ENCODE assay signal across 20 mouse cellular contexts in the genomic region with DNA sequence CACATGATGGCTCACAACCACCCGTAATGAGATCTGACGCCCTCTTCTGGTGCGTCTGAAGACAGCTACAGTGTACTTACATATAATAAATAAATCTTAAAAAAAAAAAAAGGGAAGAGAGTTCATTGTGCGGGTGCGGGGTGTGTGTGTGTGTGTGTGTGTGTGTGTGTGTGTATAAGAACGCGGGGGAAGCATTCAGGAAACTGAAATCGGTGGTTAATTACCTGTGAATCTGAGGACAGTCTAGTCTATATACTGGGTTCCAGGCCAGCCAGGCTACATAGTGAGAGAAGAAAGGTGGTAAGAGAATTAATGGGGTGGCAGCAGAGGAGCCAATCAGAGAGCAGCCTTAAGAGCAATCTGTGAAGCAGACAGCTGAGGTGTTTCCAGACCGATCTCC. TPM values are rescaled to one million over a fixed set of nuclear protein-coding genes. Genes with fewer than 3 reads are reported as not detected.
A peak's percentile ranks its signal among the peaks of the same experiment; 100 is the strongest.
DNase-seq lines count a peak whose midpoint lies in the region; ATAC-seq and TF ChIP-seq lines count a peak whose summit lies in the region.
"Not testable (repeated sequence)": the region's sequence is repeated elsewhere in the genome, so short reads cannot be mapped to it uniquely, and the experiment has no call there.
"Had no signal": no experiment of that assay in that cellular context is flagged by ENCODE, and none has a peak within 500 bp of the region (broad histone marks: within the 10 kb centered on the region; RNA-seq: fewer than 3 reads in every experiment).

No protein-coding gene starts in this region.

- not testable (repeated sequence) for H3K9ac ChIP-seq in MEL (ENCODE audit: control insufficient read depth, low read depth, low read length, poor library complexity, severe bottlenecking); forebrain, embryonic 13.5 days; intestine, postnatal 0 days (ENCODE audit: low read depth, low read length); liver, embryonic 16.5 days (ENCODE audit: low read depth, low read length); stomach, postnatal 0 days (ENCODE audit: low read length)
- H3K9ac ChIP-seq in heart, embryonic 14.5 days (ENCODE audit: low read length): 0 out of 2 replicates have a peak overlapping the region, but pooled peaks have one; percentile 31

- not testable (repeated sequence) for H3K79me2 ChIP-seq in MEL (ENCODE audit: control insufficient read depth, insufficient read depth, low read length, poor library complexity)
- H3K79me2 ChIP-seq in myocyte (ENCODE audit: control insufficient read depth, insufficient read depth): peaks cover 12% of the 10 kb centered on the region

- H3K9me3 ChIP-seq in MEL (replicated peaks; ENCODE audit: insufficient read depth, low read length); forebrain, embryonic 13.5 days (replicated peaks); heart, embryonic 14.5 days (ENCODE audit: control insufficient read depth, low read length); intestine, postnatal 0 days (ENCODE audit: control insufficient read depth); liver, embryonic 16.5 days (replicated peaks; ENCODE audit: control insufficient read depth, low read length); stomach, postnatal 0 days (ENCODE audit: control insufficient read depth, low read length): not testable (repeated sequence)

- not testable (repeated sequence) for TF ChIP-seq EP300 in MEL (IDR thresholded peaks at IDR 0.05; ENCODE audit: low read depth in 1 of 2, low read length in 2 of 2); stomach, postnatal 0 days (optimal IDR thresholded peaks at IDR 0.05)

- H3K4me3 ChIP-seq in MEL (ENCODE audit: control insufficient read depth in 1 of 2, insufficient read depth in 1 of 2, low read depth in 2 of 2, low read length in 2 of 2) (peak overlapping the region; percentile 15 to 84; a peak in 3 of 4 replicates), myocyte (peak overlapping the region; percentile 89)
- not testable (repeated sequence) for H3K4me3 ChIP-seq in forebrain, embryonic 13.5 days; heart, embryonic 14.5 days (ENCODE audit: control insufficient read depth in 1 of 2, insufficient read depth in 1 of 2, low read depth in 1 of 2, low read length in 2 of 2); intestine, postnatal 0 days (ENCODE audit: low read depth, low read length); stomach, postnatal 0 days (ENCODE audit: low read depth, low read length)
- peak overlapping the region; percentile 88 for H3K4me3 ChIP-seq in liver, embryonic 16.5 days (ENCODE audit: low read depth, low read length)

- not testable (repeated sequence) for H3ac ChIP-seq in myocyte (ENCODE audit: control insufficient read depth, insufficient read length)

- not testable (repeated sequence) for H3K4me1 ChIP-seq in MEL (ENCODE audit: control insufficient read depth in 1 of 2, insufficient read depth in 2 of 2, low read length in 2 of 2); intestine, postnatal 0 days (replicated peaks; ENCODE audit: control insufficient read depth, insufficient read depth, low read length); stomach, postnatal 0 days (replicated peaks; ENCODE audit: control insufficient read depth, insufficient read depth)
- H3K4me1 ChIP-seq in forebrain, embryonic 13.5 days: peaks cover 16% of the 10 kb centered on the region
- peaks cover 14 to 24% of the 10 kb centered on the region in 2 experiments for H3K4me1 ChIP-seq in heart, embryonic 14.5 days (ENCODE audit: control insufficient read depth in 2 of 2, insufficient read depth in 2 of 2, low read length in 2 of 2)
- peaks cover 14% of the 10 kb centered on the region for H3K4me1 ChIP-seq in liver, embryonic 16.5 days (ENCODE audit: control insufficient read depth, low read depth, low read length)

- TF ChIP-seq RAD21 in MEL (IDR thresholded peaks at IDR 0.05; ENCODE audit: low read depth, low read length): not testable (repeated sequence)

- TF ChIP-seq CTCF in MEL (IDR thresholded peaks at IDR 0.05 in 2 of 3, conservative IDR thresholded peaks at IDR 0.05 in 1 of 3; ENCODE audit: control insufficient read depth in 1 of 3, insufficient read depth in 1 of 3, low read depth in 2 of 3, low read length in 3 of 3, poor library complexity in 1 of 3, severe bottlenecking in 1 of 3): 0 out of 6 replicates have a peak, but pooled peaks of 1 of the 3 experiments have one; percentile 3
- TF ChIP-seq CTCF in intestine, postnatal 0 days (IDR thresholded peaks at IDR 0.05; ENCODE audit: low read depth): not testable (repeated sequence)
- peak; percentile 2 for TF ChIP-seq CTCF in stomach, postnatal 0 days (IDR thresholded peaks at IDR 0.05; ENCODE audit: low read depth)

- H3K4me2 ChIP-seq in forebrain, embryonic 13.5 days: 0 out of 2 replicates have a peak overlapping the region, but pooled peaks have one; percentile 93
- peak overlapping the region; percentile 93; the same call in 1 of the 2 replicates for H3K4me2 ChIP-seq in heart, embryonic 14.5 days (ENCODE audit: low read length)
- peak overlapping the region; percentile 94; the same call in 1 of the 2 replicates for H3K4me2 ChIP-seq in intestine, postnatal 0 days (replicated peaks; ENCODE audit: low read depth)
- H3K4me2 ChIP-seq in liver, embryonic 16.5 days (ENCODE audit: low read depth, low read length): peak overlapping the region; percentile 94
- peak overlapping the region; percentile 76 for H3K4me2 ChIP-seq in myocyte (ENCODE audit: low read depth)
- H3K4me2 ChIP-seq in stomach, postnatal 0 days (replicated peaks; ENCODE audit: low read depth): not testable (repeated sequence)

- H3K27ac ChIP-seq in MEL (ENCODE audit: control insufficient read depth, low read depth, low read length); forebrain, embryonic 13.5 days; heart, embryonic 14.5 days (replicated peaks in 1 of 2; ENCODE audit: control insufficient read depth in 1 of 2, insufficient read depth in 1 of 2, low read depth in 2 of 2, low read length in 2 of 2); intestine, postnatal 0 days (ENCODE audit: low read depth, low read length); stomach, postnatal 0 days (replicated peaks): not testable (repeated sequence)
- H3K27ac ChIP-seq in liver, embryonic 16.5 days (ENCODE audit: low read length): peak overlapping the region; percentile 99; the same call in 1 of the 2 replicates

- ATAC-seq in forebrain, embryonic 13.5 days; heart, embryonic 14.5 days (ENCODE audit: insufficient number of reproducible peaks, insufficient read depth, low FRiP score, low read depth); intestine, postnatal 0 days; liver, embryonic 16.5 days (ENCODE audit: low read depth); stomach, postnatal 0 days (ENCODE audit: low FRiP score, low TSS enrichment): not testable (repeated sequence)

- not testable (repeated sequence) for H3K27me3 ChIP-seq in MEL (ENCODE audit: control insufficient read depth in 1 of 2, insufficient read depth in 2 of 2, low read length in 2 of 2); forebrain, embryonic 13.5 days; heart, embryonic 14.5 days (ENCODE audit: control insufficient read depth, insufficient read depth, low read length); intestine, postnatal 0 days (replicated peaks; ENCODE audit: control insufficient read depth, insufficient read depth, low read length); liver, embryonic 16.5 days (ENCODE audit: control insufficient read depth, insufficient read depth, low read depth, low read length); myocyte (ENCODE audit: control insufficient read depth, insufficient read depth, insufficient read length); stomach, postnatal 0 days (ENCODE audit: control insufficient read depth, insufficient read depth, low read length)

- H3K36me3 ChIP-seq in MEL (ENCODE audit: control insufficient read depth in 1 of 2, insufficient read depth in 2 of 2, low read length in 2 of 2); liver, embryonic 16.5 days (ENCODE audit: control insufficient read depth, insufficient read depth); myocyte (ENCODE audit: control insufficient read depth, insufficient read depth); stomach, postnatal 0 days (ENCODE audit: control insufficient read depth, insufficient read depth, low read length): not testable (repeated sequence)
- peaks cover 24% of the 10 kb centered on the region for H3K36me3 ChIP-seq in forebrain, embryonic 13.5 days (ENCODE audit: poor library complexity, severe bottlenecking)
- H3K36me3 ChIP-seq in heart, embryonic 14.5 days (ENCODE audit: control insufficient read depth, insufficient read depth, low read length): peaks cover 28% of the 10 kb centered on the region
- peaks cover 19% of the 10 kb centered on the region for H3K36me3 ChIP-seq in intestine, postnatal 0 days (ENCODE audit: control insufficient read depth, insufficient read depth)

- WGBS in forebrain, embryonic 13.5 days: 78% methylated on average over 8 of the region's 9 CpGs
- WGBS in heart, embryonic 14.5 days: 73% methylated on average over 6 of the region's 9 CpGs
- WGBS in intestine, postnatal 0 days: 79% methylated on average over 9 of the region's 9 CpGs
- 49% methylated on average over 9 of the region's 9 CpGs for WGBS in liver, embryonic 16.5 days (ENCODE audit: insufficient replicate concordance)
- WGBS in stomach, postnatal 0 days: 85% methylated on average over 5 of the region's 9 CpGs

- DNase-seq in A20 (ENCODE audit: low read depth, low spot score): peak; percentile 63
- DNase-seq in MEL (ENCODE audit: low read depth, low spot score): peak; percentile 51
- not testable (repeated sequence) for DNase-seq in stomach, postnatal 0 days (ENCODE audit: low spot score)

- TF ChIP-seq POLR2A in MEL (IDR thresholded peaks at IDR 0.05; ENCODE audit: control insufficient read depth in 1 of 2, insufficient read depth in 1 of 2, low read depth in 1 of 2, low read length in 2 of 2, poor library complexity in 1 of 2); myocyte (IDR thresholded peaks at IDR 0.05; ENCODE audit: insufficient read length, low read depth): not testable (repeated sequence)

RNA-seq across cellular contexts. Expression of gene Chkb, which starts 1.1 kb away (rescaled TPM):
- total RNA-seq in MEL (2012; rRNA removed): 19.3 and 19.5 TPM in 2 replicates
- 10 to 100 TPM in 1 of 2 experiments, not detected in 1; 51.3 TPM for polyA plus RNA-seq in MEL (2012; ENCODE audit: insufficient read depth in 1 of 2, insufficient read length in 2 of 2, low read depth in 1 of 2, low replicate concordance in 2 of 2, missing spikeins in 1 of 2)
- 67.3 and 70.9 TPM in 2 replicates for polyA plus RNA-seq in forebrain, embryonic 13.5 days (2015; fragmentation: Nextera tagmentation; extraction: Ambion mirVana)
- 68.9 and 75.0 TPM in 2 replicates for polyA plus RNA-seq in heart, embryonic 14.5 days (2014; fragmentation: Nextera tagmentation; extraction: Ambion mirVana)
- polyA plus RNA-seq in intestine, postnatal 0 days (2015; fragmentation: Nextera tagmentation; extraction: Ambion mirVana): 85.8 and 92.3 TPM in 2 replicates
- polyA plus RNA-seq in liver, embryonic 16.5 days (2015; fragmentation: Nextera tagmentation; extraction: Ambion mirVana): 25.8 and 27.5 TPM in 2 replicates
- 35.6 TPM for polyA plus RNA-seq in myocyte (2012; fragmentation: generic; extraction: Trizol)
- 46.8 and 47.9 TPM in 2 replicates for polyA plus RNA-seq in stomach, postnatal 0 days (2015; fragmentation: Nextera tagmentation; extraction: Ambion mirVana)

RNA-seq across cellular contexts. Expression of gene Gm44502, which starts 1.3 kb away (rescaled TPM):
- not detected in 2 replicates for total RNA-seq in MEL (2012; rRNA removed)
- not detected for polyA plus RNA-seq in MEL (2012; ENCODE audit: insufficient read depth in 1 of 2, insufficient read length in 2 of 2, low read depth in 1 of 2, low replicate concordance in 2 of 2, missing spikeins in 1 of 2)
- polyA plus RNA-seq in forebrain, embryonic 13.5 days (2015; fragmentation: Nextera tagmentation; extraction: Ambion mirVana): 0.16 TPM in 1 of 2 replicates, not detected in the other
- polyA plus RNA-seq in heart, embryonic 14.5 days (2014; fragmentation: Nextera tagmentation; extraction: Ambion mirVana): 0.53 and 0.59 TPM in 2 replicates
- not detected in 2 replicates for polyA plus RNA-seq in intestine, postnatal 0 days (2015; fragmentation: Nextera tagmentation; extraction: Ambion mirVana)
- 0.14 and 0.19 TPM in 2 replicates for polyA plus RNA-seq in liver, embryonic 16.5 days (2015; fragmentation: Nextera tagmentation; extraction: Ambion mirVana)
- polyA plus RNA-seq in myocyte (2012; fragmentation: generic; extraction: Trizol): 0.11 TPM
- not detected in 2 replicates for polyA plus RNA-seq in stomach, postnatal 0 days (2015; fragmentation: Nextera tagmentation; extraction: Ambion mirVana)
- total RNA-seq: left cerebral cortex, adult 2 months had no signal
- polyA plus RNA-seq: embryonic facial prominence, embryonic 10.5 days; forebrain, postnatal 0 days; limb, embryonic 10.5 days; lung, embryonic 14.5 days; midbrain, embryonic 16.5 days had no signal

RNA-seq across cellular contexts. Expression of gene C730034F03Rik, which starts 1.4 kb away (rescaled TPM):
- total RNA-seq in MEL (2012; rRNA removed): 2.5 and 3.8 TPM in 2 replicates
- polyA plus RNA-seq in MEL (2012; ENCODE audit: insufficient read depth in 1 of 2, insufficient read length in 2 of 2, low read depth in 1 of 2, low replicate concordance in 2 of 2, missing spikeins in 1 of 2) (1 to 10 TPM in 1 of 2 experiments, not detected in 1; 1.6 TPM), myocyte (2012; fragmentation: generic; extraction: Trizol) (0.80 TPM)
- 5.3 and 6.7 TPM in 2 replicates for polyA plus RNA-seq in forebrain, embryonic 13.5 days (2015; fragmentation: Nextera tagmentation; extraction: Ambion mirVana)
- 3.1 and 3.2 TPM in 2 replicates for polyA plus RNA-seq in heart, embryonic 14.5 days (2014; fragmentation: Nextera tagmentation; extraction: Ambion mirVana)
- polyA plus RNA-seq in intestine, postnatal 0 days (2015; fragmentation: Nextera tagmentation; extraction: Ambion mirVana): 1.1 and 1.3 TPM in 2 replicates
- polyA plus RNA-seq in liver, embryonic 16.5 days (2015; fragmentation: Nextera tagmentation; extraction: Ambion mirVana): 2.0 TPM in 2 replicates
- 1.3 and 1.6 TPM in 2 replicates for polyA plus RNA-seq in stomach, postnatal 0 days (2015; fragmentation: Nextera tagmentation; extraction: Ambion mirVana)

RNA-seq across cellular contexts. Expression of gene Cpt1b, which starts 5.1 kb away (rescaled TPM):
- total RNA-seq in MEL (2012; rRNA removed): 0.92 and 1.4 TPM in 2 replicates
- polyA plus RNA-seq in MEL (2012; ENCODE audit: insufficient read depth in 1 of 2, insufficient read length in 2 of 2, low read depth in 1 of 2, low replicate concordance in 2 of 2, missing spikeins in 1 of 2): 1 to 10 TPM in 1 of 2 experiments, not detected in 1; 2.0 TPM
- 0.94 and 0.97 TPM in 2 replicates for polyA plus RNA-seq in forebrain, embryonic 13.5 days (2015; fragmentation: Nextera tagmentation; extraction: Ambion mirVana)
- polyA plus RNA-seq in heart, embryonic 14.5 days (2014; fragmentation: Nextera tagmentation; extraction: Ambion mirVana): 190 and 218 TPM in 2 replicates
- 0.43 and 0.46 TPM in 2 replicates for polyA plus RNA-seq in intestine, postnatal 0 days (2015; fragmentation: Nextera tagmentation; extraction: Ambion mirVana)
- polyA plus RNA-seq in liver, embryonic 16.5 days (2015; fragmentation: Nextera tagmentation; extraction: Ambion mirVana): 3.7 and 4.5 TPM in 2 replicates
- polyA plus RNA-seq in myocyte (2012; fragmentation: generic; extraction: Trizol): 5.9 TPM
- polyA plus RNA-seq in stomach, postnatal 0 days (2015; fragmentation: Nextera tagmentation; extraction: Ambion mirVana): 0.51 and 0.63 TPM in 2 replicates
- polyA plus RNA-seq: neural tube, embryonic 11.5 days had no signal

RNA-seq across cellular contexts. Expression of gene Syce3, which starts 20.5 kb away (rescaled TPM):
- total RNA-seq in MEL (2012; rRNA removed): 0.82 and 1.5 TPM in 2 replicates
- polyA plus RNA-seq in MEL (2012; ENCODE audit: insufficient read depth in 1 of 2, insufficient read length in 2 of 2, low read depth in 1 of 2, low replicate concordance in 2 of 2, missing spikeins in 1 of 2) (1 to 10 TPM in 1 of 2 experiments, not detected in 1; 1.4 TPM), myocyte (2012; fragmentation: generic; extraction: Trizol) (not detected)
- not detected in 2 replicates for polyA plus RNA-seq in forebrain, embryonic 13.5 days (2015; fragmentation: Nextera tagmentation; extraction: Ambion mirVana)
- polyA plus RNA-seq in heart, embryonic 14.5 days (2014; fragmentation: Nextera tagmentation; extraction: Ambion mirVana): not detected in 2 replicates
- 3.4 and 5.0 TPM in 2 replicates for polyA plus RNA-seq in intestine, postnatal 0 days (2015; fragmentation: Nextera tagmentation; extraction: Ambion mirVana)
- polyA plus RNA-seq in liver, embryonic 16.5 days (2015; fragmentation: Nextera tagmentation; extraction: Ambion mirVana): not detected in 2 replicates
- polyA plus RNA-seq in stomach, postnatal 0 days (2015; fragmentation: Nextera tagmentation; extraction: Ambion mirVana): 0.25 TPM in 1 of 2 replicates, not detected in the other
- total RNA-seq: adrenal gland, adult 2 months; forebrain, postnatal 0 days; gastrocnemius, adult 18-20 months; granulocyte monocyte progenitor cell, adult 5-6 weeks; heart, postnatal 14 days; left cerebral cortex, adult 2 months had no signal
- polyA plus RNA-seq: adrenal gland, adult 2 months; brain, embryonic 14.5 days; embryonic facial prominence, embryonic 10.5 days; forebrain, postnatal 0 days; limb, embryonic 10.5 days; lung, embryonic 14.5 days; midbrain, embryonic 16.5 days; neural tube, embryonic 11.5 days had no signal
